Mouse (Mus musculus) megakaryocyte, embryonic 14.5 days (primary cell): Measurements from ENCODE around the gene Dach1. TPM values are rescaled to one million over a fixed set of nuclear protein-coding genes. Genes with fewer than 3 reads are reported as not detected.

Experiments
- H3K27me3 ChIP-seq: replicated peaks from 2 replicates; pipeline ENCODE3; 2012; ENCODE audit warnings: inconsistent platforms
- H3K36me3 ChIP-seq: replicated peaks from 2 replicates; pipeline ENCODE3; 2012; ENCODE audit warnings: low read length, inconsistent platforms, mixed read lengths
- H3K4me1 ChIP-seq: 2 replicates; pipeline ENCODE4 v1.6.1; 2012; ENCODE audit warnings: inconsistent platforms
- H3K4me3 ChIP-seq: replicated peaks from 2 replicates; pipeline ENCODE3; 2012; ENCODE audit warnings: moderate library complexity, mild to moderate bottlenecking, inconsistent platforms
- H3K9me3 ChIP-seq: 2 replicates; pipeline ENCODE4 v1.6.1; 2012; ENCODE audit warnings: inconsistent platforms
- FLI1 ChIP-seq: IDR thresholded peaks from 2 replicates; pipeline ENCODE4 v1.6.1; 2012; ENCODE audit warnings: low read length, inconsistent platforms, mixed read lengths
- GATA1 ChIP-seq: IDR thresholded peaks from 3 replicates; pipeline ENCODE4 v1.6.1; 2012; ENCODE audit warnings: mixed read lengths, low read length, inconsistent platforms, borderline replicate concordance
- polyA plus RNA-seq: library from polyadenylated mRNA; stranded (reverse); fragments of >175 nt; gene quantifications from 2 replicates; pipeline ENCODE4 v1.2.3, GENCODE M21; 2012; ENCODE audit warnings: low replicate concordance; ENCODE audit not compliant: insufficient read depth

The Dach1 gene
- polyA plus RNA-seq, 1 experiment: 0.49 TPM

- Histone ChIP-seq H3K27me3 (no peaks in the 10 kb centered on the region), H3K4me3 (no peak overlapping the region), H3K9me3 (peaks cover 15% of the 10 kb centered on the region), H3K4me1 (no peaks in the 10 kb centered on the region), H3K36me3 (no peaks in the 10 kb centered on the region)
- TF ChIP-seq GATA1 (no peak), FLI1 (no peak)
These were observed 395.3 kb downstream of the Dach1 start for GRCm38 (mm10) chr14:97774135-97774767.

DNA sequence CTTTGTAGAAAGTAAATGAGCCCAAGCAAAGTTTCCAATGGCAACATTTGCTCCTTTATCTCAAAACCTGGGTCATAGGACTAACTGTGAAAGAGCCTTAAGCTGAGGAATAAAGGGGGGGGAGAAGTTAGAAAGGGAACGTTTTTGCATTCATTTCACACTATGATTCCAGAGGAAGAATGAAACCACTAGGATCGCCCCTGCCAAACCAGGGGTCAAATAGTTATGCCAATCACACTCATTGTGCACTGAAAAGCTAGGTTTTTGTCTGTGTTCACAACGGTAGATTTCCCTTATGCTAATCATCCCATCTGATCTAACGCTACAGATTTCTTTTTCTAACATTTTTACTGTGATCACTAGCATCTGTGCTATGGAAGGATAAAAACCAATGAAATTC is 415.2 kb downstream of the Dach1 start:
- Histone ChIP-seq H3K36me3 (no peaks in the 10 kb centered on the region), H3K4me1 (no peaks in the 10 kb centered on the region), H3K27me3 (no peaks in the 10 kb centered on the region), H3K9me3 (no peaks in the 10 kb centered on the region), H3K4me3 (no peak overlapping the region)
- TF ChIP-seq GATA1 (no peak), FLI1 (no peak)

GRCm38 (mm10) chr14:97753973-97754372 is 415.6 kb downstream of the Dach1 start:
- no peaks in the 10 kb centered on the region for H3K4me1 ChIP-seq
- no peak for TF ChIP-seq FLI1
- no peak for TF ChIP-seq GATA1
- H3K36me3 ChIP-seq: no peaks in the 10 kb centered on the region
- no peaks in the 10 kb centered on the region for H3K9me3 ChIP-seq
- no peaks in the 10 kb centered on the region for H3K27me3 ChIP-seq
- H3K4me3 ChIP-seq: no peak overlapping the region

DNA sequence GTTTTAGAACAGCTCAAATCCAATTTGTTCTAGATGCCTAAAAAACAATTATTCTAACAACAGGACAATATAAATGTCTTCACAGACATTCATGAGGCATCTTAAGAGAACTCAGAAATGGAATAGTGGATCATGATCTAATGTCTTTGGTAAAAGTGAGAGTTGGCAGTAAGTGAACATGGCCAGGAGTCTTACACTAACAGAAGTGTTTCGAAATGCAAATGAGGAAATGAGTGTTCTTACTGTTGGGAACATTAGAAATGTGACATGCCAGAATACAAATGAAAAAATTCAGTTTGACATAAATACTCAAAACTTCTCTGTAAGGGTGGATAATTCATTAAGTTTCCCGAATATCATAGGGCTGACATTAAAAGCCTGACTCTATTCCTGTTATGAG is 426.3 kb downstream of the Dach1 start:
- TF ChIP-seq FLI1 (no peak), GATA1 (no peak)
- Histone ChIP-seq H3K36me3 (no peaks in the 10 kb centered on the region), H3K27me3 (no peaks in the 10 kb centered on the region), H3K9me3 (no peaks in the 10 kb centered on the region), H3K4me1 (no peaks in the 10 kb centered on the region), H3K4me3 (no peak overlapping the region)

- H3K4me1 ChIP-seq: no peaks in the 10 kb centered on the region
- no peak overlapping the region for H3K4me3 ChIP-seq
- no peak for TF ChIP-seq FLI1
- TF ChIP-seq GATA1: no peak
- H3K36me3 ChIP-seq: no peaks in the 10 kb centered on the region
- H3K27me3 ChIP-seq: no peaks in the 10 kb centered on the region
- H3K9me3 ChIP-seq: no peaks in the 10 kb centered on the region
These were observed 426.8 kb downstream of the Dach1 start for GRCm38 (mm10) chr14:97742785-97743184.
